Mouse (Mus musculus) MEL (cell line): ENCODE data around the gene Atp1a2. TPM values are rescaled to one million over a fixed set of nuclear protein-coding genes. Genes with fewer than 3 reads are reported as not detected.

ENCODE experiments used
- DNase-seq: peaks from one replicate; pipeline ENCODE4 v3.0.0; 2011; ENCODE audit warnings: low read depth, low spot score
- H3K27ac ChIP-seq: 2 replicates; pipeline ENCODE4 v1.5.1; 2012; ENCODE audit warnings: low read depth, mild to moderate bottlenecking, control low read depth, low read length, moderate library complexity; ENCODE audit not compliant: control insufficient read depth
- H3K27me3 ChIP-seq, 2 experiments: fragments of 150-350 bp in 1 of 2; sonication (generic) in 1 of 2; 2 replicates each; pipeline ENCODE4 v1.6.1; 2012; ENCODE audit warnings: low read length in 2 of 2, mild to moderate bottlenecking in 2 of 2, improper control_type of control experiment in 1 of 2, moderate library complexity in 1 of 2; ENCODE audit not compliant: insufficient read depth in 2 of 2, control insufficient read depth in 1 of 2
- H3K36me3 ChIP-seq, 2 experiments: 2 replicates each; pipeline ENCODE4 v1.6.1; 2012 to 2014; ENCODE audit warnings: low read length in 2 of 2, improper control_type of control experiment in 1 of 2, inconsistent platforms in 1 of 2, mild to moderate bottlenecking in 1 of 2; ENCODE audit not compliant: insufficient read depth in 2 of 2, control insufficient read depth in 1 of 2
- H3K4me1 ChIP-seq, 2 experiments: fragments of 150-350 bp in 1 of 2; sonication (generic) in 1 of 2; 2 replicates each; pipeline ENCODE4 v1.6.1; 2012; ENCODE audit warnings: low read length in 2 of 2, improper control_type of control experiment in 1 of 2, mild to moderate bottlenecking in 1 of 2; ENCODE audit not compliant: insufficient read depth in 2 of 2, control insufficient read depth in 1 of 2
- H3K4me3 ChIP-seq, 2 experiments: fragments of 150-350 bp in 1 of 2; sonication (generic) in 1 of 2; 2 replicates each; pipeline ENCODE4 v1.5.1; 2012; ENCODE audit warnings: low read depth in 2 of 2, low read length in 2 of 2, mild to moderate bottlenecking in 2 of 2, moderate library complexity in 2 of 2, control low read depth in 1 of 2, improper control_type of control experiment in 1 of 2; ENCODE audit not compliant: control insufficient read depth in 1 of 2, insufficient read depth in 1 of 2
- H3K79me2 ChIP-seq: 2 replicates; pipeline ENCODE4 v1.6.1; 2012; ENCODE audit warnings: mild to moderate bottlenecking, low read length, moderate library complexity; ENCODE audit not compliant: control insufficient read depth, poor library complexity, insufficient read depth
- H3K9ac ChIP-seq: 2 replicates; pipeline ENCODE4 v1.6.1; 2012; ENCODE audit warnings: low read depth, mild to moderate bottlenecking, control low read depth, low read length, moderate library complexity; ENCODE audit not compliant: control insufficient read depth, poor library complexity, severe bottlenecking
- H3K9me3 ChIP-seq: fragments of 150-350 bp; sonication (generic); replicated peaks from 2 replicates; pipeline ENCODE4 v1.6.1; 2012; ENCODE audit warnings: mild to moderate bottlenecking, low read length, improper control_type of control experiment, moderate library complexity; ENCODE audit not compliant: insufficient read depth
- BHLHE40 ChIP-seq: IDR thresholded peaks from 2 replicates; pipeline ENCODE4 v1.6.1; 2012; ENCODE audit warnings: low read depth, mild to moderate bottlenecking, inconsistent platforms, low read length, improper control_type of control experiment, borderline replicate concordance
- CTCF ChIP-seq, 3 experiments: IDR thresholded peaks in 2 of 3; conservative IDR thresholded peaks in 1 of 3; 2 replicates each; pipeline ENCODE4 v1.5.1; 2011 to 2012; ENCODE audit warnings: low read length in 3 of 3, low read depth in 2 of 3, mild to moderate bottlenecking in 2 of 3, improper control_type of control experiment in 1 of 3, inconsistent platforms in 1 of 3, mixed read lengths in 1 of 3, moderate library complexity in 1 of 3; ENCODE audit not compliant: control insufficient read depth in 1 of 3, insufficient read depth in 1 of 3, poor library complexity in 1 of 3, severe bottlenecking in 1 of 3
- ETS1 ChIP-seq: IDR thresholded peaks from 2 replicates; pipeline ENCODE4 v1.6.1; 2012; ENCODE audit warnings: low read depth, mild to moderate bottlenecking, inconsistent platforms, low read length, improper control_type of control experiment, moderate library complexity
- GABPA ChIP-seq: IDR thresholded peaks from 2 replicates; pipeline ENCODE4 v1.6.1; 2012; ENCODE audit warnings: low read depth, mild to moderate bottlenecking, inconsistent platforms, low read length, improper control_type of control experiment, moderate library complexity
- JUND ChIP-seq: IDR thresholded peaks from 2 replicates; pipeline ENCODE4 v1.6.1; 2011; ENCODE audit warnings: low read depth, mild to moderate bottlenecking, improper control_type of control experiment, low read length
- KAT2A ChIP-seq: conservative IDR thresholded peaks from 2 replicates; pipeline ENCODE4 v1.6.1; 2012; ENCODE audit warnings: low read depth, low read length, improper control_type of control experiment, inconsistent platforms
- MAX ChIP-seq: IDR thresholded peaks from 2 replicates; pipeline ENCODE4 v1.6.1; 2011; ENCODE audit warnings: low read length, improper control_type of control experiment
- MAZ ChIP-seq: IDR thresholded peaks from 2 replicates; pipeline ENCODE4 v1.6.1; 2012; ENCODE audit warnings: low read depth, mild to moderate bottlenecking, inconsistent platforms, low read length, improper control_type of control experiment
- MXI1 ChIP-seq: IDR thresholded peaks from 2 replicates; pipeline ENCODE4 v1.6.1; 2011; ENCODE audit warnings: mild to moderate bottlenecking, low read depth, low read length, improper control_type of control experiment
- MYC ChIP-seq: IDR thresholded peaks from 2 replicates; pipeline ENCODE4 v1.6.1; 2011; ENCODE audit warnings: low read depth, mild to moderate bottlenecking, low read length, improper control_type of control experiment, moderate library complexity
- NRF1 ChIP-seq: IDR thresholded peaks from 2 replicates; pipeline ENCODE4 v1.6.1; 2014; ENCODE audit warnings: low read depth, mild to moderate bottlenecking, inconsistent platforms, low read length, improper control_type of control experiment, moderate library complexity; ENCODE audit not compliant: poor library complexity, insufficient read depth, severe bottlenecking
- SMC3 ChIP-seq: IDR thresholded peaks from 2 replicates; pipeline ENCODE4 v1.6.1; 2011; ENCODE audit warnings: low read depth, low read length, improper control_type of control experiment
- TBP ChIP-seq: IDR thresholded peaks from 2 replicates; pipeline ENCODE4 v1.8.0; 2011; ENCODE audit warnings: low read depth, low read length, improper control_type of control experiment
- TCF12 ChIP-seq: IDR thresholded peaks from 2 replicates; pipeline ENCODE4 v1.6.1; 2014; ENCODE audit warnings: low read depth, mild to moderate bottlenecking, inconsistent platforms, low read length, improper control_type of control experiment, moderate library complexity
- UBTF ChIP-seq: IDR thresholded peaks from 2 replicates; pipeline ENCODE4 v1.6.1; 2012; ENCODE audit warnings: low read depth, mild to moderate bottlenecking, inconsistent platforms, low read length, improper control_type of control experiment, moderate library complexity, borderline replicate concordance; ENCODE audit not compliant: insufficient read depth
- USF2 ChIP-seq, 2 experiments: IDR thresholded peaks; 2 replicates each; pipeline ENCODE4 v1.6.1; 2011 to 2012; ENCODE audit warnings: improper control_type of control experiment in 2 of 2, low read length in 2 of 2, borderline replicate concordance in 1 of 2, inconsistent platforms in 1 of 2, low read depth in 1 of 2, mild to moderate bottlenecking in 1 of 2; ENCODE audit not compliant: insufficient read depth in 1 of 2
- ZC3H11A ChIP-seq: IDR thresholded peaks from 2 replicates; pipeline ENCODE4 v1.6.1; 2012; ENCODE audit warnings: low read depth, mild to moderate bottlenecking, inconsistent platforms, low read length, improper control_type of control experiment
- ZKSCAN1 ChIP-seq: IDR thresholded peaks from 2 replicates; pipeline ENCODE4 v1.6.1; 2012; ENCODE audit warnings: low read depth, mild to moderate bottlenecking, inconsistent platforms, low read length, improper control_type of control experiment, moderate library complexity
- ZNF384 ChIP-seq: IDR thresholded peaks from 2 replicates; pipeline ENCODE4 v1.6.1; 2012; ENCODE audit warnings: low read depth, mild to moderate bottlenecking, inconsistent platforms, low read length, improper control_type of control experiment
- polyA plus RNA-seq, 2 experiments: library from polyadenylated mRNA; stranded (reverse) in 1 of 2; unstranded in 1 of 2; fragments of >175 nt in 1 of 2; fragments of >200 nt in 1 of 2; gene quantifications; 2 replicates each; pipeline versions ENCODE4 v1.2.1 to v1.2.4; 2012; ENCODE audit warnings: low replicate concordance in 2 of 2, low read depth in 1 of 2; ENCODE audit not compliant: insufficient read length in 2 of 2, insufficient read depth in 1 of 2, missing spikeins in 1 of 2
- total RNA-seq: library from RNA; depleted of rRNA; stranded (reverse); fragments of 300-350 nt; gene quantifications from 2 replicates; pipeline ENCODE4 v1.2.3, GENCODE M21; 2012

The Atp1a2 gene
- total and polyA plus RNA-seq, 3 experiments: 0.04 TPM; not detected in 2

DNA sequence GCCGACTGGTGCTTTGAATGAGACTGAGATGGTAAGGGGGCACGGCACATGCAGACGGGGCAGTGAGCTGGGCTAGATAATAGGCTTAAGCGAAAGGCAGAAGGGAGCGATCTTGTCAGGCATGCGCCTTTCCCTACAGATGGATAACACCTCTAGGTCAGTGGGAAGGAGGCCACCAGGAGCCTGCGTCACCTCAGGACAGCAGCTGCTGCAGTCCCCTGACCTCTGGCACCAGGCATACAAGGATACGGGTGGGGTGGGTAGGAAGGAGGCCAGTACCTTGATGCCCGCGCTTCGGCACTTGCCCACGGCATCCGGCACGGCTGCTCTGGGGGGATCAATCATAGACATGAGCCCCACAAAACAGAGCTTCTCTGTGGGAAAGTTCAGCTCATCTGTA is 13.6 kb downstream of the Atp1a2 start:
- no peak overlapping the region for H3K27ac ChIP-seq
- H3K4me1 ChIP-seq: peaks cover 0 to 8% of the 10 kb centered on the region in 2 experiments; a peak in 1 of 4 replicates
- H3K36me3 ChIP-seq: peaks cover 0 to 1% of the 10 kb centered on the region in 2 experiments; a peak in 1 of 4 replicates
- TF ChIP-seq MAZ (no peak), GABPA (no peak), KAT2A (no peak), TCF12 (no peak)
- no peaks in the 10 kb centered on the region for H3K79me2 ChIP-seq
- DNase-seq: no peak
- no peaks in the 10 kb centered on the region for H3K9me3 ChIP-seq
- H3K4me3 ChIP-seq: no peak overlapping the region
- peaks cover 0 to 3% of the 10 kb centered on the region in 2 experiments; a peak in 1 of 4 replicates for H3K27me3 ChIP-seq
- H3K9ac ChIP-seq: no peak overlapping the region

GRCm38 (mm10) chr1:172283073-172283472 is 14.8 kb downstream of the Atp1a2 start:
- no peak overlapping the region for H3K27ac ChIP-seq
- H3K27me3 ChIP-seq: peaks cover 0 to 3% of the 10 kb centered on the region in 2 experiments; a peak in 1 of 4 replicates
- no peak for TF ChIP-seq MAX
- no peak for TF ChIP-seq TCF12
- TF ChIP-seq MYC: no peak
- TF ChIP-seq ZNF384: no peak

GRCm38 (mm10) chr1:172281522-172282254 is 16.2 kb downstream of the Atp1a2 start:
- Histone ChIP-seq H3K9ac (no peak overlapping the region), H3K4me1 (peaks cover 4 to 25% of the 10 kb centered on the region in 2 experiments), H3K36me3 (peaks cover 0 to 13% of the 10 kb centered on the region in 2 experiments; a peak in 2 of 4 replicates), H3K27me3 (peaks cover 0 to 1% of the 10 kb centered on the region in 2 experiments; a peak in 1 of 4 replicates), H3K4me3 (no peak overlapping the region), H3K9me3 (no peaks in the 10 kb centered on the region), H3K79me2 (no peaks in the 10 kb centered on the region), H3K27ac (no peak overlapping the region)
- DNase-seq: peak; percentile 10
- TF ChIP-seq ZNF384: no peak
- TF ChIP-seq TBP: no peak
- no peak for TF ChIP-seq KAT2A
- no peak for TF ChIP-seq ZKSCAN1
- no peak for TF ChIP-seq BHLHE40
- TF ChIP-seq UBTF: no peak
- TF ChIP-seq ZC3H11A: no peak
- no peak for TF ChIP-seq USF2 (IDR thresholded peaks at IDR 0.05; ENCODE audit: borderline replicate concordance in 1 of 2, insufficient read depth in 1 of 2, low read depth in 1 of 2, low read length in 2 of 2)
- no peak for TF ChIP-seq SMC3
- no peak for TF ChIP-seq NRF1
- no peak for TF ChIP-seq CTCF (IDR thresholded peaks at IDR 0.05 in 2 of 3, conservative IDR thresholded peaks at IDR 0.05 in 1 of 3; ENCODE audit: control insufficient read depth in 1 of 3, insufficient read depth in 1 of 3, low read depth in 2 of 3, low read length in 3 of 3, poor library complexity in 1 of 3, severe bottlenecking in 1 of 3)
- TF ChIP-seq JUND: no peak
- no peak for TF ChIP-seq MXI1
- TF ChIP-seq ETS1: no peak

More at GRCm38 (mm10) chr1:172283073-172283472, 14.8 kb downstream of the Atp1a2 start:
- no peak overlapping the region for H3K4me3 ChIP-seq
- no peaks in the 10 kb centered on the region for H3K79me2 ChIP-seq
- H3K4me1 ChIP-seq: peaks cover 0 to 12% of the 10 kb centered on the region in 2 experiments; a peak in 2 of 4 replicates
- no peaks in the 10 kb centered on the region for H3K36me3 ChIP-seq
- no peak for DNase-seq
- H3K9me3 ChIP-seq: no peaks in the 10 kb centered on the region
- H3K9ac ChIP-seq: no peak overlapping the region
